In the genomic region with DNA sequence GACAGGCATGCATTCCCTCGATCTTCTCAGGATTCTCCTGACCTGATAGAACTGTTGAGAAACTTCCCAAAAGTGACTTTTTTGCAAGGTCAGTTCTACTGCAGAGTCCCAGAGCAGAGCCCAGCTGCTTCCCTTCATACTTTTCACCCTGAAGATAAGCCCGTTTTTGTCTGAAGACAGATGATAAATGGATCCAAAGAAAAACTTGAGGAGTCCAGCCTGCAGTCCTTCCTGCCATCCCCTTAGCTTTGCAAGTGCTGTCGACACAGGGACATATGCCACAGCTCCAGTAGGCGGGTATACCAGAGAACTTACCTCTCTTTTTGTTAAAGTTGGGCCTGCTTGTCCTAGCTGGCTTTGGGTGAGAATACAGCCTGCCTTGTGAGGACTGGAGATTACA, we compare ENCODE assay signal across 11 mouse cellular contexts. TPM values are rescaled to one million over a fixed set of nuclear protein-coding genes. Genes with fewer than 3 reads are reported as not detected.
DNase-seq lines count a peak whose midpoint lies in the region; ATAC-seq and TF ChIP-seq lines count a peak whose summit lies in the region.
"Had no signal": no experiment of that assay in that cellular context is flagged by ENCODE, and none has a peak within 500 bp of the region (broad histone marks: within the 10 kb centered on the region; RNA-seq: fewer than 3 reads in every experiment).

No protein-coding gene starts in this region.

- no peak overlapping the region for H3K4me3 ChIP-seq in kidney, adult 2 months (ENCODE audit: insufficient read depth, low read depth, low read length)
- H3K4me3 ChIP-seq in neural tube, embryonic 13.5 days: no peak overlapping the region
- no peak overlapping the region for H3K4me3 ChIP-seq in limb, embryonic 15.5 days
- no peak overlapping the region for H3K4me3 ChIP-seq in stomach, postnatal 0 days (ENCODE audit: low read depth, low read length)
- no peak overlapping the region for H3K4me3 ChIP-seq in neural tube, embryonic 15.5 days (replicated peaks)

- H3K27me3 ChIP-seq in kidney, adult 2 months (replicated peaks; ENCODE audit: control insufficient read depth, insufficient read depth, low read length): no peaks in the 10 kb centered on the region
- no peaks in the 10 kb centered on the region for H3K27me3 ChIP-seq in neural tube, embryonic 13.5 days
- H3K27me3 ChIP-seq in limb, embryonic 15.5 days: no peaks in the 10 kb centered on the region
- no peaks in the 10 kb centered on the region for H3K27me3 ChIP-seq in stomach, postnatal 0 days (ENCODE audit: control insufficient read depth, insufficient read depth, low read length)
- no peaks in the 10 kb centered on the region for H3K27me3 ChIP-seq in neural tube, embryonic 15.5 days (replicated peaks)

- no peak overlapping the region for H3K4me2 ChIP-seq in neural tube, embryonic 13.5 days
- no peak overlapping the region for H3K4me2 ChIP-seq in limb, embryonic 15.5 days
- H3K4me2 ChIP-seq in stomach, postnatal 0 days (replicated peaks; ENCODE audit: low read depth): no peak overlapping the region
- no peak overlapping the region for H3K4me2 ChIP-seq in neural tube, embryonic 15.5 days

- no peak for TF ChIP-seq CTCF in kidney, adult 2 months (conservative IDR thresholded peaks at IDR 0.05; ENCODE audit: insufficient read depth, insufficient read length, low read depth, low read length)
- no peak for TF ChIP-seq CTCF in stomach, postnatal 0 days (IDR thresholded peaks at IDR 0.05; ENCODE audit: low read depth)

- peaks cover 24% of the 10 kb centered on the region for H3K4me1 ChIP-seq in kidney, adult 2 months (ENCODE audit: control insufficient read depth, insufficient read depth, low read length)
- H3K4me1 ChIP-seq in neural tube, embryonic 13.5 days (replicated peaks): peaks cover 40% of the 10 kb centered on the region
- peaks cover 44% of the 10 kb centered on the region for H3K4me1 ChIP-seq in limb, embryonic 15.5 days
- peaks cover 18% of the 10 kb centered on the region for H3K4me1 ChIP-seq in stomach, postnatal 0 days (replicated peaks; ENCODE audit: control insufficient read depth, insufficient read depth)
- peaks cover 30% of the 10 kb centered on the region for H3K4me1 ChIP-seq in neural tube, embryonic 15.5 days

- TF ChIP-seq POLR2A in kidney, adult 2 months (IDR thresholded peaks at IDR 0.05; ENCODE audit: low read depth, low read length): no peak

- H3K9me3 ChIP-seq in neural tube, embryonic 13.5 days: no peaks in the 10 kb centered on the region
- H3K9me3 ChIP-seq in limb, embryonic 15.5 days: no peaks in the 10 kb centered on the region
- H3K9me3 ChIP-seq in stomach, postnatal 0 days (ENCODE audit: control insufficient read depth, low read length): no peaks in the 10 kb centered on the region
- no peaks in the 10 kb centered on the region for H3K9me3 ChIP-seq in neural tube, embryonic 15.5 days (replicated peaks)

- DNase-seq in kidney, adult 2 months: peak; percentile 54
- no peak for DNase-seq in kidney, postnatal 10 days
- DNase-seq in neural tube, embryonic 10.5 days (ENCODE audit: extremely low spot score, low spot score): no peak
- no peak for DNase-seq in stomach, postnatal 0 days (ENCODE audit: low spot score)
- DNase-seq: cerebellum, adult 11 months; right cerebral cortex, postnatal 25 days; thymus, postnatal 14 days had no signal

- peak overlapping the region; percentile 12; the same call in 1 of the 2 replicates for H3K9ac ChIP-seq in neural tube, embryonic 13.5 days
- H3K9ac ChIP-seq in limb, embryonic 15.5 days: no peak overlapping the region
- H3K9ac ChIP-seq in stomach, postnatal 0 days (ENCODE audit: low read length): no peak overlapping the region; the same call in 1 of the 2 replicates
- no peak overlapping the region for H3K9ac ChIP-seq in neural tube, embryonic 15.5 days (replicated peaks)

- WGBS in kidney, adult 2 months: 52% methylated on average over 4 of the region's 4 CpGs
- 65% methylated on average over 4 of the region's 4 CpGs for WGBS in neural tube, embryonic 13.5 days
- 63% methylated on average over 4 of the region's 4 CpGs for WGBS in limb, embryonic 15.5 days
- WGBS in stomach, postnatal 0 days: 38% methylated on average over 4 of the region's 4 CpGs
- 80% methylated on average over 4 of the region's 4 CpGs for WGBS in neural tube, embryonic 15.5 days

- no peak for TF ChIP-seq EP300 in stomach, postnatal 0 days (optimal IDR thresholded peaks at IDR 0.05)

- H3K36me3 ChIP-seq in kidney, adult 2 months (ENCODE audit: control insufficient read depth, insufficient read depth, low read length): no peaks in the 10 kb centered on the region
- no peaks in the 10 kb centered on the region for H3K36me3 ChIP-seq in neural tube, embryonic 13.5 days
- H3K36me3 ChIP-seq in limb, embryonic 15.5 days: peaks cover 8% of the 10 kb centered on the region
- H3K36me3 ChIP-seq in stomach, postnatal 0 days (ENCODE audit: control insufficient read depth, insufficient read depth, low read length): peaks cover 2% of the 10 kb centered on the region; the same call in 1 of the 2 replicates
- H3K36me3 ChIP-seq in neural tube, embryonic 15.5 days: 0 out of 2 replicates have a peak, but pooled peaks cover 4% of the 10 kb centered on the region

- H3K27ac ChIP-seq in kidney, adult 2 months (ENCODE audit: insufficient read depth, low read depth, low read length): peak overlapping the region; percentile 37
- H3K27ac ChIP-seq in neural tube, embryonic 13.5 days (replicated peaks): peak overlapping the region; percentile 23; the same call in 1 of the 2 replicates
- H3K27ac ChIP-seq in limb, embryonic 15.5 days: peak overlapping the region; percentile 47
- H3K27ac ChIP-seq in stomach, postnatal 0 days (replicated peaks): peak overlapping the region; percentile 1
- H3K27ac ChIP-seq in neural tube, embryonic 15.5 days (replicated peaks): no peak overlapping the region

- ATAC-seq in neural tube, embryonic 13.5 days (ENCODE audit: low read depth): no peak
- no peak for ATAC-seq in limb, embryonic 15.5 days (ENCODE audit: insufficient number of reproducible peaks, low FRiP score, low TSS enrichment, low read depth)
- ATAC-seq in stomach, postnatal 0 days (ENCODE audit: low FRiP score, low TSS enrichment): no peak
- no peak for ATAC-seq in neural tube, embryonic 15.5 days (ENCODE audit: low FRiP score)
- ATAC-seq: activated CD4-positive, CD25-positive, alpha-beta regulatory T cell, adult 4 months had no signal

RNA-seq across cellular contexts. Expression of a gene that starts 22.1 kb away (rescaled TPM):
- 16.4 and 18.1 TPM in 2 replicates for polyA plus RNA-seq in kidney, adult 2 months (2012; rRNA removed)
- polyA plus RNA-seq in neural tube, embryonic 13.5 days (2015; fragmentation: Nextera tagmentation; extraction: Ambion mirVana): 15.6 and 16.5 TPM in 2 replicates
- 20.4 and 21.1 TPM in 2 replicates for polyA plus RNA-seq in limb, embryonic 15.5 days (2015; fragmentation: Nextera tagmentation; extraction: Ambion mirVana)
- 11.1 and 13.5 TPM in 2 replicates for polyA plus RNA-seq in stomach, postnatal 0 days (2015; fragmentation: Nextera tagmentation; extraction: Ambion mirVana)
- polyA plus RNA-seq in neural tube, embryonic 15.5 days (2015; fragmentation: Nextera tagmentation; extraction: Ambion mirVana): 14.7 and 19.2 TPM in 2 replicates

RNA-seq across cellular contexts. Expression of a gene that starts 32.8 kb away (rescaled TPM):
- 127 and 159 TPM in 2 replicates for polyA plus RNA-seq in kidney, adult 2 months (2012; rRNA removed)
- polyA plus RNA-seq in neural tube, embryonic 13.5 days (2015; fragmentation: Nextera tagmentation; extraction: Ambion mirVana): 113 and 115 TPM in 2 replicates
- 111 and 123 TPM in 2 replicates for polyA plus RNA-seq in limb, embryonic 15.5 days (2015; fragmentation: Nextera tagmentation; extraction: Ambion mirVana)
- polyA plus RNA-seq in stomach, postnatal 0 days (2015; fragmentation: Nextera tagmentation; extraction: Ambion mirVana): 37.4 and 39.3 TPM in 2 replicates
- 137 and 142 TPM in 2 replicates for polyA plus RNA-seq in neural tube, embryonic 15.5 days (2015; fragmentation: Nextera tagmentation; extraction: Ambion mirVana)

RNA-seq across cellular contexts. Expression of a gene that starts 33.6 kb away (rescaled TPM):
- polyA plus RNA-seq in kidney, adult 2 months (2012; rRNA removed): 151 TPM in 2 replicates
- polyA plus RNA-seq in neural tube, embryonic 13.5 days (2015; fragmentation: Nextera tagmentation; extraction: Ambion mirVana): 46.7 and 46.9 TPM in 2 replicates
- 53.8 and 55.1 TPM in 2 replicates for polyA plus RNA-seq in limb, embryonic 15.5 days (2015; fragmentation: Nextera tagmentation; extraction: Ambion mirVana)
- polyA plus RNA-seq in stomach, postnatal 0 days (2015; fragmentation: Nextera tagmentation; extraction: Ambion mirVana): 47.1 and 54.6 TPM in 2 replicates
- 44.4 and 51.1 TPM in 2 replicates for polyA plus RNA-seq in neural tube, embryonic 15.5 days (2015; fragmentation: Nextera tagmentation; extraction: Ambion mirVana)

RNA-seq across cellular contexts. Expression of a gene that starts 33.8 kb away (rescaled TPM):
- polyA plus RNA-seq in kidney, adult 2 months (2012; rRNA removed): 320 and 410 TPM in 2 replicates
- 347 and 358 TPM in 2 replicates for polyA plus RNA-seq in neural tube, embryonic 13.5 days (2015; fragmentation: Nextera tagmentation; extraction: Ambion mirVana)
- polyA plus RNA-seq in limb, embryonic 15.5 days (2015; fragmentation: Nextera tagmentation; extraction: Ambion mirVana): 274 and 278 TPM in 2 replicates
- 179 and 188 TPM in 2 replicates for polyA plus RNA-seq in stomach, postnatal 0 days (2015; fragmentation: Nextera tagmentation; extraction: Ambion mirVana)
- 381 and 389 TPM in 2 replicates for polyA plus RNA-seq in neural tube, embryonic 15.5 days (2015; fragmentation: Nextera tagmentation; extraction: Ambion mirVana)

RNA-seq across cellular contexts. Expression of a gene that starts 47.3 kb away (rescaled TPM):
- 84.9 and 123 TPM in 2 replicates for polyA plus RNA-seq in kidney, adult 2 months (2012; rRNA removed)
- polyA plus RNA-seq in neural tube, embryonic 13.5 days (2015; fragmentation: Nextera tagmentation; extraction: Ambion mirVana): 117 and 141 TPM in 2 replicates
- 119 and 120 TPM in 2 replicates for polyA plus RNA-seq in limb, embryonic 15.5 days (2015; fragmentation: Nextera tagmentation; extraction: Ambion mirVana)
- polyA plus RNA-seq in stomach, postnatal 0 days (2015; fragmentation: Nextera tagmentation; extraction: Ambion mirVana): 66.7 and 83.8 TPM in 2 replicates
- polyA plus RNA-seq in neural tube, embryonic 15.5 days (2015; fragmentation: Nextera tagmentation; extraction: Ambion mirVana): 170 and 175 TPM in 2 replicates
